Mouse (Mus musculus) gastrocnemius, postnatal 14 days (tissue): ENCODE results near the gene Nupr1l. TPM values are rescaled to one million over a fixed set of nuclear protein-coding genes. Genes with fewer than 3 reads are reported as not detected.
"Not testable (repeated sequence)": the region's sequence is repeated elsewhere in the genome, so short reads cannot be mapped to it uniquely, and the experiment has no call there.

Source experiments
- DNase-seq: peaks from one replicate; pipeline ENCODE4 v3.0.0; 2021; ENCODE audit warnings: mixed read lengths
- intact Hi-C: fragments of 180-260 bp; cut with DNase I; formaldehyde crosslinking; loops from one replicate; pipeline ENCODE4 v1.15.1; 2025; ENCODE audit warnings: low total_unique reads
- long read RNA-seq, 2 experiments: library from polyadenylated mRNA; stranded (forward); transcript quantifications; one replicate each; pipeline ENCODE4 v2.0.0; 2021
- total RNA-seq, 2 experiments: library from RNA; stranded (reverse); gene quantifications; 2 replicates each; pipeline ENCODE4 v1.2.3; 2021

Gene Nupr1l
- total RNA-seq = under 1 TPM; 0.11 to 0.39 TPM
- long read RNA-seq, experiment 1 = 0 reads
- long read RNA-seq, experiment 2, partial matches to known transcripts = 0 of 2 reads
- long read RNA-seq, experiment 2, other reads (novel, unspliced or antisense) = 0 of 2 reads

DNA sequence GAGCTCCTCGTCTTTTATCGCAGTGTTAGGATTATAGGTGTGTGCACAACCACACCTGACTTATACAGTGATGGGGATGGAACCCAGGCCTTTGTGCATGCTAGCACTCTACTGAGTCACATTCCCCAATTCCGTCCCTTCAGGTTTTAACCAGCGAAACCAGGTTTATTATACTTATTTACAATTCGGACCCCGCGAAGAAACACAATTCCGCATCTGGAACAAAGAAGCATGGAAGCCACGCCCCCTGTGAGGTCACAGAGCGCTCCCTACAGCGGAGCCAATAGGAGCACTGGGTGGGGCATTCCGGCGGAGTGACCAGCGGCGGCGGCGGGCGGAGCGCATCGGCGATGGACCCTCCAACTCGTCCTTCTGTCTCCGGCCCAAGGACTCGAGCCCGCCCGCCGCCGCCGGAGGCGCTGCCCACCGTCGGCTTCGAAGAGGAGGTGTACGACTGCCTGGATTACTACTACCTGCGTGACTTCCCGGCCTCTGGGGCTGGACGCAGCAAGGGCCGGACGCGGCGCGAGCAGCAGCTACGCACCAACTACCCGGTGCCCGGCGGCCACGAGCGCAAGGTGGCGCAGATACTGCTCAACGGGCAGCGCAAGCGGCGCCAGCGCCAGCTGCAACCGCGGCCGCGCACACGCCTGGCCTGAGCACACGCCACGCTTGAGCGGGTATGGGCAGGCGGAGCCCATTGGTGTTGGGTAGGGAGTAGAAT is at the start of gene Nupr1l:
TSS of gene Nupr1l (plus strand) at position 299 of the 724 bp plus-strand sequence.
- intact Hi-C loops = no loop called here

DNA sequence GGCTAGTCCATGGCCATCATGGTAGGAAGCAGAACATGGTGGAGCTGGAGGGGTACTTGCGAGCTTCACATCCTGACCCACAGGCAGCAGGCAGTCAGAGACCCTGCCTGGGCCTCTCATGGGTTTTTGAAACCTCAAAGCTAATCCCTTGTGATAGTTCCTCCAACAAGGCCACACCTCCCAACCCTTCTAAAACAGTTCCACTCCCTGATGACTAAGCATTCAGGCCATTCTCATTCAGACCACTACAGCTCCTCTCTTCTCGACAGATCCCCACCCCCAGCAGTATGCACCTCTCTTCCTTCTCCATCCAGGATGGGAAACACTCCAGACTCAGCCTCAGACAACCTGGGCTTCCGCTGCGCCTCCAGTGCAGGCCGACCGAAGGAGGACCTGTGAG is 46.0 kb upstream of the Nupr1l start:
- DNase-seq = no peak
- intact Hi-C loops = no loop called here

More for the DNA sequence above, at the start of gene Nupr1l:
- peak; percentile 92 for DNase-seq

DNA sequence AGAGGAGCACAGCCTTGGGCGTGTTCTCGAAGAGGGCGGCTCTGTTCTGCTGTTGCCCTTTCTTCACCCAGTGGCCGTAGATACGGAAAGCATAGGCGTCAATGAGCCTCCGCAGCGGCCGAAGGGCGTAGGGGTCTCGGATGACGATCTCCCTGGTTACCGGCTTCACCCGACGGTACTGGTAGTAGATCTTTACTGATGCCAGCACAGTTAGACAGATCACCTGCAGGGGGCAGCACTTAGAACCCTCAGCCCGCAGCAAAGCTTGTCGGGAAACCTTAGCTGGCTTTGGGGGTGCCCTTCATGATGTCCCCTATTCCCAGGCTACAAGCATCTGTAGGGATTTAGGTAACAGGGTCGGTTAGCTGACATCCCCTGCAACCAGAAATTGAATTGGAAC is 43.9 kb upstream of the Nupr1l start:
- intact Hi-C loops = no loop called here
- DNase-seq = peak; percentile 41

DNA sequence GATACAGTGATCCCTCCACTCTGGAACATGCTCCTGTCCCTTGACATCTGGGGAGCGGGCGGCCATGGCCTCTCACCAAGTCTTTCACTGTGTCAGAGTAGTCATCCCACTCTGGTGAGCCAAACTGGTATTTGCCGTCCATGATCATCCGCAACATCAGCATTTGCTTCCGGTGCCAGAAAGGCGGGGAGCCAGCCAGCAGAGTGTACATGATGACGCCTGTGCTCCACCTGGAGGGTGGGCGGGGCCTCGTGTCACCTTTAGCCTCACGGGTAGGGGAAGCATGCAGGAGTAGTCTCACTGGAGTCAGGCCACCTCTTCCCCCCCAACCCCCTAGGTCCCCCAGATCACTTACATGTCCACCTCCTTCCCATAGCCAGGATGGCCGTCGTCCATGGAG is 42.5 kb upstream of the Nupr1l start:
- DNase-seq = no peak
- intact Hi-C loops = no loop called here

DNA sequence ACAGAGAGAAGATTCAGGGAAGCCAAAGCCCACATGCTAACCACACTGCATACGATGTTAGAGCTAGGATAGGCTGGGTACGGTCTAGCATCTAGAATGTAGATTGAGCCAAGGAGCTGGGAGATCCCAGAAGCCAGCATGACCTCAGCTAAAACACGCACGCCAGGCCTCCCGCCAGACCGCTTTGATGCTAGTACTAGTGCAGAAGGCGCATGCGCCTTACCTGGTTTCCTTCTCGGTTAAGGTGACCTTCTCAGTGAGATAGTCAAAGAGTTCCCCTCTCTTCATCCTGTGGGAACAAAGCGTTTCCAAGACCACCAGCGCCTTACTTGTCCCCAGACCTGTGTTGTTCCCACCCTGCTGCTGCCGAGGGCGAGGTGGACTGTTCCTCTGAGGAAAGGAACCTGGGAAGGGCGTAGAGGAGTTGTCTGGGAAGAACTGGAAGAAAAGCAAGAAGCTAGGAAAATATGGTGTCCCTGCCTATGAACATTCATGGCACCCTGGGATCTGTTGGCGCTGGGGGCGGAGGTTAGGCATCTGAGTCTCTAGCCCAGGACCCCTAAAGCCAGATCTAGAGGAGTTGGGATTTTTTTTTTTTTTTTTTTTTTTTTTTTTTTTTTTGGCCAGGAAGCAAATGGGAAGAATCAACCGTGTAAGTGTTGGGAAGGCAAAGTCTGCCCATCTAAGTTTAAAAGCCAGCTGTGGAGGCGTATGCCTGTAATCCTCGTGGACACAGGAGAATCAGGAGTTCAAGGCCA is 38.9 kb upstream of the Nupr1l start:
- intact Hi-C loops = no loop called here

DNA sequence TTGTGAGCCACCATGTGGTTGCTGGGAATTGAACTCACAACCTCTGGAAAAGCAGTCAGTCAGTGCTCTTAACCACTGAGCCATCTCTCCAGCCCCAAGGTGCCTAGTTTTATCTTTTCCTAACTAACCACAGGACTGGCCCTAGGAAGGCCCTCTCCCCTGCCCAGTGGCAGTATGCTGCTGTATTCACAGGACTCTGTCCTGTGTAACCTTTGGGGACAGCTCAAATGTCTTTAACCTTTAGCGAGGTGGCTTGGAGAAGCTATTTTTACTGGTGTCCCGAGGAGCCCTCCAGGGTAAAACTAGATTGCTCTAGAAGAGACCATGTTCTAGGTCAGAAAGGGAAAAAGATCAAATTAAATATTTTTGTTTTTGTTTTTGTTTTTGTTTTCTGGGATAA is 37.1 kb upstream of the Nupr1l start:
- no peak for DNase-seq
- intact Hi-C loops = no loop called here

More for the DNA sequence above, 38.9 kb upstream of the Nupr1l start:
- DNase-seq = no peak

DNA sequence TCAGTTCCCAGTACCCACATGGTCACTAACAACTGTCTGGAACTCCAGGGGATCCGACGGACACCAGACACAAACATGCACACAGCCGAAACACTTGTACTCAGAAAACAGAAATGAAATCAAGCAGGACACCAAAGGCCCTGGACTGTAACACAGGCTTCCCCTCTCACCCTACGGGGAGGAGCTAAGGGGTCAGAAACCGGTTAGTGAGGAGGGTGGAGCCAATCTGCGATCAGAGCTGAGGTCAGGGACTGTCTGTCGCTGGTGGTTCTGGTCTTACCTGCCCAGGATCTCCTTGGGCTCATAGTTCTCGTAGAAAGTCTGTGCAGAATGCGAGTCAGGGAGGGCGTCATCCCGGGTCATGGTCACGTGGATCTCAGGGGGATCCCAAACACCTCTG is 34.4 kb upstream of the Nupr1l start:
- intact Hi-C loops = no loop called here
- no peak for DNase-seq

DNA sequence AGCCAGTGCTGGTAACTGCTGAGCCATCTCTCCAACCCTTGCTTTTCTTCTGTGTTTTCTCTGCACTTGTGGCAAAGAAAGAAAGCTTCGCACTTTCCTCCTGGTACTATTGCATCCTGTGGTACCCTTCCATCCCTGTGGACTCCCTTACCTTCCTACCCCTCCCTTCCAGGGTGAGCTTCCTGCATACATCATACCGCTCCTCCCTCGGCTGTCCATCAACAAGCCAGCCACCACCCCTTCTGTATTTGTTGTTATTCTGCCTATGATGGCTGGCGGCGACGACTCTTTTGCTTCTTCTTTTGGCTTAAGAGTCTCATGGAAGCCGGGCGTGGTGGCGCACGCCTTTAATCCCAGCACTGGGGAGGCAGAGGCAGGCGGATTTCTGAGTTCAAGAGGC is 33.2 kb upstream of the Nupr1l start:
- DNase-seq = no peak
- intact Hi-C loops = no loop called here

DNA sequence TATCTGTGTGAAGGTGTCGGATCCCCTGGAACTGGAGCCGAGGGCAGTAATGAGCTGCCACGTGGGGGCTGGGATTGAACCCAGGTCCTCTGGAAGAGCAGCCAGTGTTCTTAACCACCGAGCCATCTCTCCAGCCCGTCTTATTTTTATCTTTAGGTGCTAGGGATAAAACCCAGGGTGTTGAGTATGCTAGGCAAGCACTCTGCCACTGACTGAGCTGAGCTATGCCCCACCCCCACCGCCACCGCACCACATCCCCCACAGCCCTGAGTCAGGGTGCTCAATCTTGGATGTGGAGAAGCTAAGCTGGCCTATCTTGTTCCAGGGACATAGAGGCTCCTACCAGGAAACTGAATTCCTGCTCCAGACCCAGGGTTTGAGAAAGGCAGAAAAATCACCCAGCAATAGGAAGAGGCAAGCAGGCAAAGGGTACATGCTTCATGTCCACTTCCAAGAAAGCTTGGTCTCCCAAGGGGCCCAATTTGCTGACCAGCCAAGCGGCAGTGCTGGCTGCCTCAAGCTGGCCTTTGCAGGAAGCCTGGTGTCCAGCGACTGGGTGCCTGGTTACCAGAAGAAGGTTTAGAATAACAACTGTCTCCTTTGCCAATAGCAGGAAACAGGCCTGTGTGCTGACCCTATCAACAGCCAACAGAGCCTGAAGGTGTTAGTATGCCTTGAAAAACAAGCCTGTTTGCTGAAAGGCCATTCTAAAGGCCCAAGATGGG is 30.4 kb upstream of the Nupr1l start:
- peak; percentile 68 for DNase-seq
- intact Hi-C loops = no loop called here

DNA sequence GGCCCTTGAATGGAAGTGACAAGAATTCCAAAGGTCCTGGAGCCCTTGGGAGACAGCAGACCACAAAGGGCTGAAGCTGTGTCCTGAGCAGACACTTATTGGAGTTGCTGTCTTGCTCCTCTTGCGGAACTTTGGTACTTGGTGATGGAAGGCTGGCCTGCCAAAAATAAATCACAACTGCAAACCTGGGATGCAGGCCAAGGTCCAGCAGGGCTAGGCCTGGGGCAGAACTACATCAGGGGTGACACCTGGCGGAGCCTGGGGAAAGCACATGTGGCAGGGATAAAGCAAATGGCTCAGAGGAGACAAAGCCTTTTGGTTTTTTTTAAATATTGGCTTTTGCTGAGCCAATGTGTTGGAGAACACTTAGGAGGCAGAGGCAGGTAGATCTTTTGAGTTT is 29.4 kb upstream of the Nupr1l start:
- intact Hi-C loops = no loop called here
- peak; percentile 85 for DNase-seq

DNA sequence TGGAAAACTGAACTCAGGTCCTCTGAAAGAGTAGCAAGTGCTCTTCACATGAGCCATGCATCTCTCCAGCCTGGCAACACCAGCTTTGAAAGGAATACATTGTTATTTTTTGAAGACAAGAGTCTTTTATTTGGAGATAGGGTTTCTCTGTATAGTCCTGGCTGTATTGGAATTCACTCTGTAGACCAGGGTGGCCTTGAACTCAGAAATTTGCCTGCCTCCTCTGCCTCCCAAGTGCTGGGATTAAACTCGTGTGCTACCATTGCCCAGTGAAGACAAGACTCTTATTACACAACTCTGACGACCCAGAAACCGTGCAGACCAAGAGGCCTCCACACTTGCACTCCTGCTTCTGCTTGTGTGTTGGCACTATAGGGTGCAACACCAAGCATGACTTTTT is 28.5 kb upstream of the Nupr1l start:
- intact Hi-C loops = no loop called here

DNA sequence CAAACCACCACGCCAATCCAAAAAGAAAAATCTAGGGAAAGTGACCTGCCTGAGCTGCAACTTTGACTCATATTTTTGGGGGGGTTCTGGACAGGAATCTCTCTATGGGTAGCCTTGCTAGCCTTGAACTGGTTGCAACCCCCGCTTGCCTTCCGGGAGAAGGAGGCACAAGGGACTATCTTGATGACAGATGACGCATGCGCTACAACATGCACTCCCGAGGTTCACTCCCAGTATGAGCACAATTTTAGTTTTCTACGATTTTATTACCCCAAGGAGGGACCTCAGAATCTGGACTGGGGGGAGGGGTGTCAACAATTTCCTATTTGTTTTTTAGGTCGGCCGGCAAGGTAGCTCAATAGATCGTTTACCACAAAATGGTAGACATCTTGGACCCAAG is 22.1 kb upstream of the Nupr1l start:
- intact Hi-C loops = no loop called here
- DNase-seq = no peak

More for the DNA sequence above, 28.5 kb upstream of the Nupr1l start:
- DNase-seq = no peak

DNA sequence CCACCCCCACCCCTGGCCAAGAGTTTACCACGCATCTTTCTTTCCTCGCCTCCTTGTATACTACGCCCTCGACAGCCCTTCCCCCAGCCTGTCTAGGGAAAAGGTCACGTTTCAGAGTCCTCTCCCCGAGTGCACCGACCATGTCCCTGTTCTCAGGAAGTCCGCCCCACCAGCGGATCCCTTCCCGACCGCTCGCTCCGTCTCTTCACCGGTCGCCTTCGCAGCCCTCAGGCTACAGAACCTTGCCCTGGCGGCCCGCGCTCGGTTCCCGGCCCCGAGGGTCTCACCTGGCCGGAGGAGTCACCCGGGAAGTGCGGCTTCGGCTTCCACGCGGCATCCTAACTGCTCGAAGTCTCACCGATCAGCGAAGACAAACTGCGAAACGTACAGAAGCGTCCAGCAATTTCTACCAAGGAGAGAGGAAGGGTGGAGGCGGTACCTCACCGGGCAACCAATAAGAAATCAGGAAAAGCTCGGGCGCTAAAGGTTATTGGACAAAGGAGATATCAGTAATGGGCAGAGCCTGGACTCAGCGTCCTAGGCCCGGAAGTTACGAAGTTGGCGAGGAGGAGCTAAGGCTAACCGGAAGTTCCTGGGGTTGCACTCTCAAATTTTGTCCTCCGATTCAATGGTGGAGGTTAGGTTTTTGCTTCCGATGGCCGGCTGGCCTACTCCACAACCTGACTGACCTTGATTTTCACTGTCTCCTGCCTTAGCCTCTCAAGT is 21.3 kb upstream of the Nupr1l start, which contains the start of gene Chchd2:
TSS of gene Chchd2 (minus strand) at position 560 of the 726 bp plus-strand sequence.
- peak; percentile 90 for DNase-seq
- intact Hi-C loops = no loop called here

DNA sequence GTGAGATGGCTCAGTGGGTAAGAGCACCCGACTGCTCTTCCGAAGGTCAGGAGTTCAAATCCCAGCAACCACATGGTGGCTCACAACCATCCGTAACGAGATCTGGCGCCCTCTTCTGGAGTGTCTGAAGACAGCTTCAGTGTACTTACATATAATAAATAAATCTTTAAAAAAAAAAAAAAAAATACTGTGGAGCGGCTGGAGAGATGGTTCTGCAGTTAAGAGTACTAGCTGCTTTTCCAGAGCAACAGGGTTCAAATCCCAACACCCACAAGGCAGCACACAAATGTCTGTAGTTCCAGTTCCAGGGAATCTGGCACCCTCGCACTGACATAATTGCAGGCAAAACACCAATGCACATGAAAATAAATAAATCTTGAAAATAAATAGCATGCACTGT is 17.9 kb upstream of the Nupr1l start:
- intact Hi-C loops = not testable (repeated sequence)

DNA sequence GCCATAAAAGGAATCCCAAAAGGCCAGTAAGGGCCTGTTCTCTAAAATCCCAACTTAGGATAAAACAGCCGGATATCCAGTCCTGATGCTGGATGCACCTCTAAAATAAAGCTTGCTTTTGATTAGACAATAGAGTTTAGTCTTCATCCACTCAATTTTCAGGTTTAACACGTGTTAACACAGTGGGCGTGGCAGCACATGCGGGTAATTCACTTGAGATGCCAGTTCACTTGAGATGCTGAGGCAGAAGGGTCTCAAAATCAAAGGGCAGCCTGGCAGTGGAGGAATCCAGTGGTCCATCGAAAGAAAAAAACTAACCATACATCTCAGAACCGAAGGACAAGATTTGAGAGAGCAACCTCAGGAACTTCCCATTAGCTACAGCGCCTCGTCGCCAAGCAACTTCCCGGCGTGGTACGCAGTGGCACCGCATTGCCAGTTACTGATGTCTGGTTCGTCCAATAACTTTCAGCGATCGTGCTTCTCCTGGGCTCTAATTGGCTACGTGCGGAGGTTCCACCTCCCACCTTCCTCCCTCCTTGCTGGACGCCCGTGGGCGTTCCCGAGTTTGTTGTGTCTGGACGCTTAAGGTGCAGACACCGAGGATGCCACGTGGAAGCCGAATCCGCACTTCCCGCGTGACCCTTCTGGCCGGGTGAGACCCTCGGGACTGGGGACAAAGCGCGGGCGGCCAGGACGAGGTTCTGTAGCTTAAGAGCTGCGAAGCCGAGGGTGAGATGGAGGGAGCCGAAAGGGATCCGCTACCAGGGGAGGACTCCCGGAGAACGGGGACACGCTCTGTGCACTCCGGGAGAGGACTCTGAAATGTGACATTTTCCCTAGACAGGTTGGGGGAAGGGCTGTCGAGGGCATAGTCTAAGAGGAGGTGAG is 12.9 kb upstream of the Nupr1l start, which contains the start of gene Zbed5:
TSS of gene Zbed5 (plus strand) at position 526 of the 891 bp plus-strand sequence.
- DNase-seq = peak; percentile 84
- intact Hi-C loops = no loop called here

More for the DNA sequence above, 17.9 kb upstream of the Nupr1l start:
- DNase-seq = not testable (repeated sequence)

DNA sequence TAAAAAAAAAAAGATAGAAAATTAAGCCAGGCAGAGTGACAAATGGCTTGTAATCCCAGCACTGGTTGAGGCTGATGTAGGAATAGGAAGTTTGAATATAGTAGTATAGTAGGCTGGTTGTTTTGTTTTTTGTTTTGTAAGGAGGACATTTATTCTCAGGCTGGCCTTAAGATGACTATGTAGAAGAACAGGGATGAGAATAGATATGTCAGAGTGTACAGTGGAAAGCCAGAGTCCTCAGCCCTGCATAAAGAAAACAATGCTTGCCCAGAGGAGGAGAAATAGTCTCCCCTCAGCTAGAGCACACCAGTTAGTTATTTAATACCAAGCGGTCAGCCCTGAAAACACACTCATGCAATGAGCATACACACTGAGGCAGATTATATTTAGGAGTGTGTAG is 9.9 kb upstream of the Nupr1l start, which contains the start of gene Phkg1:
TSS of gene Phkg1 (minus strand) at position 101 of the 400 bp plus-strand sequence.
- intact Hi-C loops = no loop called here
- no peak for DNase-seq

DNA sequence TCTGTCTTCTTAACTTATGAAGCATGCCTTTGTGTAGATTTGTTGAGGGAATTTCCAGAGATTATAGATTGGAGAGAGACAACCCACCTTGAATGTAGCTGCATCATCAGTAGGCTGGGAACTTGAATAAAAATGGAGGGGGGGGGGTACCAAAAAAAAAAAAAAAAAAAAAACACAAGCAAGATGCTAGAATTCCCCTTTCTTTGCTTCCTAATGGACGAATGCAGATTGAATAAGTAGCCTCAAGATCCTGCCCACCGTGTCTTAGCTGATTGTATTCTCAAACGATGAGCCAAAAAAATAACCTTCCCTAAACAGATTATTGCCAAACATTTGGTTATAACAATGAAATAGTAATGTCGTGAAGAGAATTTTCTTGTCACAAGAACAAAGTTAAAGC is 565 bp upstream of the Nupr1l start:
- no peak for DNase-seq
- intact Hi-C loops = no loop called here

DNA sequence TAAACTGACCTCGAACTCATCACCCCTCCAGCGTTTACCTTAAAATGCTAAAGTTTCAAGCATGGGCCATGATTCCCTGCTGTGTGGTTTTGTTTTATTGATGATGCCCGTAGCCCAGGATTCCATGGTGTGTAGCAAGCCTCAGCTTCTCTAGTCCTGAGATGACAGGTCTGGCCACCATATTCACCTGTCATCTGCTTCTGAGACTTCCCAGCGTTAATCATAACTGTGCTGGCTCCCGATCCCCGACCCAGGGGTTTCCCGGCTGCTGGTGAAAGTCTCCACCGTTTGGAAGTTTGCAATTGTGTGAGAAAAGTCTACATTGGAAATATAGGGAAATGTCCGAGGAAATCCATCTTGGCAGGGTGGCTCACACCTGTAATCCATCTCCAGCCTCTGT is 807 bp downstream of the Nupr1l start:
- no peak for DNase-seq
- intact Hi-C loops = no loop called here
